Mouse (Mus musculus): ENCODE data around the gene Defb29. TPM values are rescaled to one million over a fixed set of nuclear protein-coding genes. Genes with fewer than 3 reads are reported as not detected.

Gene Defb29
- polyA plus RNA-seq (2017; shearing (Covaris generic)) = not detected

GRCm38 (mm10) chr2:152539944-152540710, at the start of gene Defb29:
Gene Defb29 (minus strand): TSS chr2:152540098.

GRCm38 (mm10) chr2:152580107-152580506, 40.2 kb upstream of the Defb29 start, which contains the start of gene Defb19:
Gene Defb19 (minus strand): TSS chr2:152580312.

GRCm38 (mm10) chr2:152572114-152572794, 32.4 kb upstream of the Defb29 start, which contains the start of gene Defb21:
Gene Defb21 (plus strand): TSS chr2:152572744.

GRCm38 (mm10) chr2:152569038-152569437, 29.1 kb upstream of the Defb29 start, which contains the start of gene Gm17416:
Gene Gm17416 (plus strand): TSS chr2:152569338.

GRCm38 (mm10) chr2:152517981-152518380, 21.9 kb downstream of the Defb29 start, which contains the start of gene Defb28:
Gene Defb28 (plus strand): TSS chr2:152518255.

GRCm38 (mm10) chr2:152511592-152511991, 28.3 kb downstream of the Defb29 start, which contains the start of gene Defb26:
Gene Defb26 (minus strand): TSS chr2:152511692.

GRCm38 (mm10) chr2:152490038-152490437, 49.9 kb downstream of the Defb29 start, which contains the start of gene Defb22:
Gene Defb22 (minus strand): TSS chr2:152490138.

Other genes starting within 250 kb of the Defb29 start
- gene Tbc1d20, start 246.3 kb downstream of the Defb29 start, polyA plus RNA-seq (2017; shearing (Covaris generic)) = 62.9 TPM
- 247 TPM for gene Rbck1, start 207.4 kb downstream of the Defb29 start, polyA plus RNA-seq (2017; shearing (Covaris generic))
- gene Trib3, start 196.1 kb downstream of the Defb29 start, polyA plus RNA-seq (2017; shearing (Covaris generic)) = 4.6 TPM
- not detected for gene Nrsn2, start 163.5 kb downstream of the Defb29 start, polyA plus RNA-seq (2017; shearing (Covaris generic))
- gene Sox12, start 142.0 kb downstream of the Defb29 start, polyA plus RNA-seq (2017; shearing (Covaris generic)) = 0.20 TPM
- gene Zcchc3, start 125.1 kb downstream of the Defb29 start, polyA plus RNA-seq (2017; shearing (Covaris generic)) = 0.67 TPM
- not detected for gene 6820408C15Rik, start 124.5 kb downstream of the Defb29 start, polyA plus RNA-seq (2017; shearing (Covaris generic))
- gene Defb23, start 75.5 kb downstream of the Defb29 start, polyA plus RNA-seq (2017; shearing (Covaris generic)) = not detected
- not detected for gene Defb20, start 63.0 kb downstream of the Defb29 start, polyA plus RNA-seq (2017; shearing (Covaris generic))
- not detected for gene Defb22, start 50.0 kb downstream of the Defb29 start, polyA plus RNA-seq (2017; shearing (Covaris generic))
- not detected for gene Defb26, start 28.4 kb downstream of the Defb29 start, polyA plus RNA-seq (2017; shearing (Covaris generic))
- not detected for gene Defb28, start 21.8 kb downstream of the Defb29 start, polyA plus RNA-seq (2017; shearing (Covaris generic))
- gene Gm17416, start 29.2 kb upstream of the Defb29 start, polyA plus RNA-seq (2017; shearing (Covaris generic)) = not detected
- gene Defb21, start 32.6 kb upstream of the Defb29 start, polyA plus RNA-seq (2017; shearing (Covaris generic)) = not detected
- not detected for gene Defb19, start 40.2 kb upstream of the Defb29 start, polyA plus RNA-seq (2017; shearing (Covaris generic))
- not detected for gene Defb45, start 59.3 kb upstream of the Defb29 start, polyA plus RNA-seq (2017; shearing (Covaris generic))
- gene Defb36, start 64.2 kb upstream of the Defb29 start, polyA plus RNA-seq (2017; shearing (Covaris generic)) = not detected
- gene Defb25, start 83.0 kb upstream of the Defb29 start, polyA plus RNA-seq (2017; shearing (Covaris generic)) = not detected
- gene Rem1, start 86.9 kb upstream of the Defb29 start, polyA plus RNA-seq (2017; shearing (Covaris generic)) = not detected
- gene H13, start 129.4 kb upstream of the Defb29 start, polyA plus RNA-seq (2017; shearing (Covaris generic)) = 169 TPM
- gene Mcts2, start 146.9 kb upstream of the Defb29 start, polyA plus RNA-seq (2017; shearing (Covaris generic)) = 4.3 TPM
- 1.1 TPM for gene Id1, start 196.2 kb upstream of the Defb29 start, polyA plus RNA-seq (2017; shearing (Covaris generic))
- gene Cox4i2, start 214.1 kb upstream of the Defb29 start, polyA plus RNA-seq (2017; shearing (Covaris generic)) = not detected